ENCODE assay signal across 25 mouse cellular contexts in genomic region chr7:144206254-144206653, GRCm38 (mm10).
DNase-seq lines count a peak whose midpoint lies in the region; ATAC-seq and TF ChIP-seq lines count a peak whose summit lies in the region.
"Had no signal": no experiment of that assay in that cellular context is flagged by ENCODE, and none has a peak within 500 bp of the region (broad histone marks: within the 10 kb centered on the region; RNA-seq: fewer than 3 reads in every experiment).

No protein-coding gene starts in this region.

- no peak for TF ChIP-seq CTCF in cortical plate, adult 2 months (IDR thresholded peaks at IDR 0.05; ENCODE audit: extremely low read depth, insufficient read depth, low read length)

- DNase-seq in left cerebral cortex, adult 18-20 months (ENCODE audit: low spot score in 2 of 2) = peak; percentile 59 to 61
- DNase-seq in left cerebral cortex, postnatal 4 days = no peak
- peak; percentile 55 for DNase-seq in right cerebral cortex, adult 18-20 months
- no peak for DNase-seq in right cerebral cortex, postnatal 14 days
- DNase-seq in brain, adult 2 months (ENCODE audit: low read depth, low spot score) = peak; percentile 70
- DNase-seq in embryo, embryonic 11 days = no peak
- DNase-seq: adrenal gland, postnatal 10 days; adrenal gland, postnatal 36 days; cerebellum, adult 11 months; cerebellum, adult 2 months; cerebellum, adult 9-11 months; cerebellum, postnatal 25 days; gastrocnemius, postnatal 10 days; gastrocnemius, postnatal 36 days; heart, adult 2 months; heart, postnatal 14 days; heart, postnatal 4 days had no signal

- no peak for TF ChIP-seq POLR2A in cortical plate, adult 2 months (IDR thresholded peaks at IDR 0.05; ENCODE audit: extremely low read depth, insufficient read depth, low read length)

- ATAC-seq in activated CD4-positive, CD25-positive, alpha-beta regulatory T cell, adult 4 months = no peak
- ATAC-seq: CD4-positive, CD25-positive, alpha-beta regulatory T cell, adult 4 months; forebrain, embryonic 13.5 days; forebrain, embryonic 16.5 days had no signal

- 0 out of 2 replicates have a peak overlapping the region, but pooled peaks have one; percentile 34 for H3K27ac ChIP-seq in cortical plate, adult 2 months (ENCODE audit: insufficient read depth, low read length)
- H3K27ac ChIP-seq: forebrain, embryonic 10.5 days; forebrain, embryonic 13.5 days; heart, adult 2 months; heart, embryonic 10.5 days; heart, embryonic 13.5 days had no signal

- intact Hi-C loops in left cerebral cortex, postnatal 4 days (cut with DNase I) = no loop called here

- peaks cover 22% of the 10 kb centered on the region for H3K4me1 ChIP-seq in cortical plate, adult 2 months (ENCODE audit: control insufficient read depth, insufficient read depth, low read length)
- H3K4me1 ChIP-seq: forebrain, embryonic 13.5 days had no signal

- no peak overlapping the region for H3K4me3 ChIP-seq in cortical plate, adult 2 months (ENCODE audit: insufficient read depth, low read length)
- H3K4me3 ChIP-seq: forebrain, embryonic 10.5 days; forebrain, embryonic 13.5 days; heart, adult 2 months; heart, embryonic 10.5 days; heart, embryonic 13.5 days had no signal

Comparison
In these comparisons a context has a peak if more than half of its experiments do, and no peak if none do; other contexts are left out.
1. DNase-seq: peak in left cerebral cortex, adult 18-20 months (2 of 2), right cerebral cortex, adult 18-20 months (single experiment) and brain, adult 2 months (single experiment); none in left cerebral cortex, postnatal 4 days (single experiment), right cerebral cortex, postnatal 14 days (single experiment) and embryo, embryonic 11 days (single experiment).